Mouse (Mus musculus) right cerebral cortex, adult 2 months (tissue): ENCODE measurements around the gene Spaca4.

Experiments
- DNase-seq, 2 experiments: peaks; one replicate each; pipeline ENCODE4 v3.0.0; 2021 to 2022; ENCODE audit warnings: low spot score in 2 of 2

Gene Spaca4

DNA sequence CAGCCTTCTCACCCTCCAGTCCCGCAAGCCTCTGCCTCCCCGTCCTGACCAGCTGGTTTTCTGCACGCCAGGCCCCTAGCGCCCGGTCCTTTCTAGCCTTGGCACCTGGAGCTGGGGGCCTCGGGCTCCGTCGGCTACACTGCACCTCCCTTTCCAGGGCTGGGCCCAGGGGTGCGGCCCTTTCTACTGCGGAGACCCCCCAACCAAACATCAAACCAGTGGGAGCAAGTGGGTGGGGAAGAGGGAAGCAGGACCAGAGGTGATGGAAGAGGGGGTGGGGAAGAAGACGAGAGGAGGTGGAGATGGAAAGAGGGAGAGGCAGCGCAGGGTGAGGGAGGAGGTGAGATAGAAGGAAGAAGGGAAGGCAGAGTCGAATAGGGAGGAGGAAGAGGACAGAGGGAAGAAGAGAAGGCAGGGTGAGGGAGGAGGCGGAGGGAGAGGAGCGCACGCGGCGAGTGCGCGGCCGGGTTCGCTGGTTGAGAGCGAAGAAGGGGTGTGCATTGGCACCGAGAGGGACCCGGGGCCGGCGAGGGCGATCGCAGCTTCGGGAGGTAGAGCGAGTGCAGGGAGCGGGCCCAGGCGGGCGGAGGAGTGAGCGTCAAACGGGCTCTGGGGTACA, 26.0 kb downstream of the Spaca4 start, which contains the start of gene Car11:
Gene Car11, plus strand, starts transcription at position 321 of the 619 bp plus-strand sequence.
- peak in 1 of 2 experiments; percentile 51 for DNase-seq

GRCm38 (mm10) chr7:45697894-45698293, 27.7 kb downstream of the Spaca4 start:
- DNase-seq = no peak

GRCm38 (mm10) chr7:45695098-45695497, 30.5 kb downstream of the Spaca4 start:
- DNase-seq = no peak

- no peak for DNase-seq
Observed at GRCm38 (mm10) chr7:45693921-45694591, 31.6 kb downstream of the Spaca4 start, which contains the start of gene Sec1. Sec1 (minus strand) TSS chr7:45694402.

DNA sequence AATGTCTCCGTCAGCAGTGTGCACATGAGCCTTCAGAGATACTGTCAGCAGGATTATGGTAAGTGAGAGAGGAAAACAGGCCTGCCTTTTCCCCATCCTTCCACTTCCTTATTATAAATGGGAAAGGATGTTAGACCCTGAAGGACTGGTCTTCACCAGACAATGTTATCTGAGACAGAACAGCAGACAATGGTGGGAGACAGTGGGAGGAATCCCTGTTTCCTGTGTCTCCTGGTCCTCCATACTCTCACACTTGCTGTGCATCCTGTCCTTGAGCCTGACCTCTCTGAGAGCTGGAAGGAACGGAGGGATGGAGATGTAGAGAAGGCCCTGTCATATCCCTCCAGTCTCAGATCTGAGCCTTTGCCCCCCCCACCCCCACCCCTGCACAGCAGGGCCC, 33.2 kb downstream of the Spaca4 start:
- DNase-seq = no peak

GRCm38 (mm10) chr7:45689800-45690199, 35.8 kb downstream of the Spaca4 start:
- DNase-seq = no peak

DNA sequence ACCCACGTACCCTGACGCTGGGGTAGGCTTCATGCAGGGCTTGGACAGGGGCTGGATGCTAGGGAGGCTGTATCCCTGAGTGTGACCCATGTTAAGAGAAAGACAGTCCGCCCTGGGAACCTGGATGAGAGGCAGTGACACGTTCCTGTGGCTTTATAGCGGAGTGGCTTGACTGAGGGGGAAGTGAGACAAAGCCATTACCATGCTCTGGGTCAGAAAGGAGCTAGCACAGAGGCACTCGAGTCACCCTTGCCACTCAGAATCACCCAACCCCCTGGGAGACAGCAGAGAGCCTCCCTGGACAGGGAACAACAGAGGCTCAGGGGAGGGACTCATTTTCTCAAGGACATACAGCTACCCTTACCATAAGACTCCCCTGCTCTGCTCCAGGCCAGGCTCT, 36.5 kb downstream of the Spaca4 start:
- no peak for DNase-seq

DNA sequence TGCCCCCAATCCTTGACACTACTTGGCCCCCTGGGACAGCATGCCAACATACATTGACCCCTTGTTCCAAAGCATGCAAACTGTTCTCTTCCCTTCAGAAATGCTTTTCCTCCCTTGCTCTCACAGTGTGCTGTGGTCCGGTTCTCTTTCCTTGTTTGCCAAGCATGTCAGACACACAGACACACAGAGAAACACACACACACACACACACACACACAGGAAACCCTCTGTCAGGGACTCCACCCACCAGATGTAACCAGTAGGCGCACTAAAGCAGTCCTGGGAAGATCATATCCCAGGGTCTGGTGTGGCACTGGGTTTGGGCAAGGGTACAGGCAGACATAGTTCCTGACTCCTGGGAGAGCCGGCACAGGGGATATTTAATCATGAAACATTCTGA, 38.8 kb downstream of the Spaca4 start:
- DNase-seq = no peak

DNA sequence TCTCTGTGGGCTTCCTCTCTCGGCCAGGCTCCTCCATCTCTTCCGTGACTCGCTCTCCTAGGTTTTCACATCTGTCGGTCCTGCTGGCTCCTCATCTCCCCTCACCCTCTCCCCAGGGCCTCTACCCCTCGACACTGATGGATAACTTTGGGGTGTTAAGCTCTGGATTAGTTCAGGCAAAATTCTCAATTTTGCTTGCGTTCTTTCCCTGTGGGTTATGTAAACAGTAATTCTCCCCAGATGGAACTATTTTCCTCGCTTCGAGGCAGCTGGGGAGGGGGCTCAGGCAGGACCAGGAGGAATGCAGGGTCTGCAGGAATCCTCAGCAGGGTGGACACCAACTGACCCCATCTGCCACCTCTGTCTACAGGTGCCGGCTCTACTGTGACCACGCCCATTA, 39.8 kb downstream of the Spaca4 start:
- DNase-seq = no peak

DNA sequence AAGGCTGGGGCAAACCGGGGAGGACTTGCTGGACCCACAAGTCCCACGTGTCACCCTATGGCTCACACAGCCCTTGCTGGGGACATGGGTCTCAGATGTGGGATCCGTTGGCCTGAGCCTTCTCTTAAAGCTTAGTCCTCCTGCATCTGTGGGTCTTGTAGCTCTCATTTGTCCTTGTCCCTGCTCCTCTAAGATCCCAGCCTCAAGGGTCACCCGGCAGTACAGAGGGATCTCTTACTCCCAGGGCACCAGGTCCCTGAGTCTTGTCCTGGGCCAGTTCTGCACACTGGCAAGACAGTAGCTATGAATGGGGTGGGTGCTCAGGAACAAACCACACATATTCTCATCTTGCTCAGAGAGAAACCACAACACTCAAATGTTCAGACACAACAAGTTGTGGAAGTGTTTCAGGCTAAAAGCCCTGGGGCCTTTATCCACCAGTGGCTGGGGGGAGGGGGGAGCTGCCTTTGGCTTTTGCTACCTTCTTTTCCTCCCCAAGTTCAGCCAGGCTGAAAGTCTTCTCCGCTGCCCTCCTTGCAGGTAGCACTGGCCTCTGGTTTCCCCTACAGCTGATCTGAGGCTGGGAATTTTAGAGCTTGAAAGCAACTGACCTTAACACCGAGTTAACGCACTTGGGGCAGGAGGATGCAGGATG, 42.1 kb downstream of the Spaca4 start, which contains the start of gene Ntn5:
Gene Ntn5, plus strand, starts transcription at position 627 of the 655 bp plus-strand sequence.
- no peak for DNase-seq

DNA sequence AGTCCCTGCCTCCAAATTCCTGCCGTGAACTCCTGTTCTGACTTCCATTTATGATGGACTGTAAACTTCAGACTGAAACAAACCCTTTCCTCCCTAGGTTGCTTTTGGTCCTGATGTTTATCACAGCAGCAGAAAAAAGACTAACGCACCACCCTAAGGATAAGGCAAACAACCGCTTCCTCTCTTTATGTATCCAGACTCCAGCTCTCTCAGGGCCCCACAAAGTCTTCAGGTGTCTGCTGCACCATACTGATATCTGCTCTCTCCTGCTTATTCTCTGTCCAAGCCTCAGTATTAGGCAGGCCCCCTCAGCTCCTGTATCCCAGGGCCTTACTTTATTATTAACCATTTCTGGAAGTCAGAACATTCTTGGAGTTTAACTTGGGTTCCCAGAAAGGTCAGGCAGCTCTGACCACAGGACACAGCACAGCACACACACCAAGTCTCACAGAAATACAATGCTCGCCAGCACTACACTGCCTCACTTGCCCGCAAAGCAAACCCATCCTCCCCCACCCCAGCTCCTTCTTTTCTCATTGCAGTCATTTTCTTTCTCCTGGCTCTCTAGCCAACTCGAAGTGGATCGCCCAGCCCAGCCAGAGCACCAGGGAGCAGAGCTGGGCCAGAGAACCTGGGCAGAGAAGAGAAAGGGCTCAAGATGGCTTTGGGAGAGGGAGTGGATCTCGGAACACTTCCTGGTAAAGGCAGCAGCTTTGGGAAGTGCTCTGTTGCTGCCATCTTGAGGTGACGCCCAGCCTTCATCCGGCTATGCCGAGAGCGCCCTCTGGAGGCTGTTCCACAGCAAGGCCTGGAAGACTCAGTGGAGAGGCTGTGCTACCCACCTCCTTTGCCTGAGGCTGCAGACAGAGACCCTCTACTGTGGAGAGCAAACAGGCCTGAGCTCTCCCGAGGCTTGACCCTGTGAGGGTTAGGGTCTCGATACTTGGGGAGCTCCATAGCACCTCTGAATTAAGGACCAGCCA, 43.2 kb downstream of the Spaca4 start:
- peak; percentile 81 to 87 for DNase-seq

DNA sequence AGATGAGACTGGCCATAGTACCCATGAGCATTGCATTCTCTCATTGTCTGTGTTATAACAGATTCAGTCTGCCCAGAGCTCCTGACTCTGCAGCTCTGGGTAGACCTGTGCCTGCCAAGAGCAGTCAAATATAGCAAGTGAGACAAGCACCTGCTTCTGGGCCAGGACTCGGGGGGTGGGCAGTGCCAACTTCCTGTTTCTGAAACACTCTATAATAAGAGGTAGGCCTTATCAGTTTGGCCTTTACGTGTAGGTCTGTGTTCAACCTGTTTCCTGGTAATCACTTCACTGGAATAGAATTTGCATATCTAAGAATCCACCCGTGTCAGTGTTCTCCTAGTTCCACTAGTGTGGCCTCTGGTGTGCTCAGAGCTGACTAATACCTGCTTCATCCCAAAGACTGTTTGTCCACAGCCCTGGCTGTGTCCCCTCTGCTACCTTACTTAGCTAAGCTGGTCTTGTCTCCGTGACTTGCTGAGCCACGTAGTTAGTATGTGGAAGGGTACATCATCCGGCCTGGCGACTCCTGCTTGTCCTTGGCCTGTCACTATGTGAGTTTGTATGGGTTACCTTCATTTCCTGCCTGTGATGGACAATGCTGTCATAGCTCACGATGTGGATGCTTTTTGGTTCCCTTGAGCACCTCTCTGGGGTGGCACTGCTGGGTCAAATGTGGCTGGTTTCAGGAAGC, 44.4 kb downstream of the Spaca4 start:
- DNase-seq = no peak

- no peak for DNase-seq
Observed at GRCm38 (mm10) chr7:45679966-45680621, 45.5 kb downstream of the Spaca4 start.

DNA sequence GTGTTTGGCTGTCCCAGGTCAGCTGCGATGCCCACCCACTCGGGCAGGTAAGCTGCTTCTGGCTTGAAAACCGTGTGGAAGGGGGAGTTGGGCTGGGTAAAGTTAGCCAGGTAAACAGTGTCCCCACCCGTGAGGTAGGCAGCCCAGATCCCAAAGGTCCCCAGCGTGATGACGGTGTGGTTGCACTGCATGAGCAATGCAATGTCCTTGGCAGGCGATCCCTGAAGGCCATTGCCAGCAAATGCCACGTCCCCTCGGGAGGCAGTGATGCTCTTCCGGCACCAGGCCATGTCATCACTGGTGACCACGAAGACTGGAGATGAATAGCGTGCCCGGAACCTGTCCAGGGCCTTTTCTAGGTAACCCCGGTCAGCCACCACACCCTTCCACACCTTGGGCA, 47.1 kb downstream of the Spaca4 start:
- DNase-seq = no peak

- DNase-seq = no peak
Observed at GRCm38 (mm10) chr7:45677627-45678295, 47.9 kb downstream of the Spaca4 start.
